Mouse (Mus musculus): ENCODE measurements around the gene Camk1d. TPM values are rescaled to one million over a fixed set of nuclear protein-coding genes. Genes with fewer than 3 reads are reported as not detected.
"Not testable (repeated sequence)": the region's sequence is repeated elsewhere in the genome, so short reads cannot be mapped to it uniquely, and the experiment has no call there.

Gene Camk1d
- total RNA-seq, 2 experiments from 2014 or later: 64.2 to 64.3 TPM

DNA sequence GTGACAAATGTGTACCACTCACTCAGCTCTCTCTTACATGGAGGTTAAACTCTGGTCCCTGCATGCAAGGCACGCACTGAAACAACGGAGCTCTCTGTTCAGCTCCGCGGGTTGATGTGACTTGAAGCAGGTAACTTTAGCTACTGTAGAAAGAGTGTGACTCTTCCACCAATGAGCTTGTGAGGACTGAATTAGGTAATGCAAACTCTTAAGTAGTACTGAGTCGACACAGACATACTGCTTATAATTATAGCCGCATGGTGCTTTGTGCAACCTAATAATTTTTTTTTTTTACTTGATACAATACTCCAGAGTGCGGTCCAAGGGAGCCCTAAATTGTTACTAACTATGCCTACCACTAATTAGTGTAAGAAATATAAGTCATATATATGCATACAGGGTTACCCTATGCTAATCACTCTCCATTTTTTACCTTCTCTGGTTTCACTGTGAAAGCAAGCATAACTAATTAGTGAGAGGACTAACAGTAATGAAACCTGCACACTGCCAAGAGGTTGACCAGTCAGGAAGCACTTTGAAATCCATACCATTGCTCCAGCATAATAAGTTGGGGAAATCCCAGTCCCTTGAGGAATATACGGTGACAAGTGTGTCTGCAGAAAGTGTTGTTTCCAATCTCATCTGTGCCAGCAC is 125.9 kb downstream of the Camk1d start:
- DNase-seq: no peak
- intact Hi-C loops (cut with DNase I): no loop called here

DNA sequence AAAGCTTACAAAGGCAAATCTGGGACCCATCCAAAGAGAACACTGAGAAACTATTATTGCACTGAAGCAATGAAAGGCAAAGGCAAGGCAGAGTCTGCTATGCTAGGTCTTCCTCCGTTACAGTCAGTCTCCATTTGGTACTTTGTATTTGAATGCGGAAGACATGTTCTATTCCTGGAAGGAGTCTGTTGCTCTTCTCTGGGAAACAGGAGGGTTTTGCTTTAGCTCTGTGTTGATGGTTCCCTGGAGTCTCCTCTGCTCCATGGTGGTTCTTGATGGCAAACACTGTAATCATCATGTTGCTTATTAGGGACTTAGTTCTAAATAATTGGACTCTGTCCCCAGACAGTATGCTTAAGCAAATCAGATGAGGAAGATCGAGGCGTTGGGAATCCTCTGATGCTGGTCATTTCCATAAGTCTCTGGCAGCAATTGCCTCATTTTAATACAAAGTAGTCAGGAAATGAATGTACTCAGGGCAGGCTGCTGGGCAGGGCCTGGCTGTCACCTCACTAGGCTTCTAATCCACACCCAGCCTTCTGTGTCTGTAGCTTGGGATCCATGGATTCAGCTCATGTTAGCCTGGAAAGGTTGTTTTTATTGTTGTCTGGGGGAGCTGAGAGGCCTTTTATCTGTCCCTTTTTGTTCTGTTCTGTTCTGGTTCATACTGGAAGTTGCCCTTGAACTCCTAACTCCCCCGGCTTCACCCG is 129.8 kb downstream of the Camk1d start:
- intact Hi-C loops (cut with DNase I): no loop called here
- DNase-seq: no peak

DNA sequence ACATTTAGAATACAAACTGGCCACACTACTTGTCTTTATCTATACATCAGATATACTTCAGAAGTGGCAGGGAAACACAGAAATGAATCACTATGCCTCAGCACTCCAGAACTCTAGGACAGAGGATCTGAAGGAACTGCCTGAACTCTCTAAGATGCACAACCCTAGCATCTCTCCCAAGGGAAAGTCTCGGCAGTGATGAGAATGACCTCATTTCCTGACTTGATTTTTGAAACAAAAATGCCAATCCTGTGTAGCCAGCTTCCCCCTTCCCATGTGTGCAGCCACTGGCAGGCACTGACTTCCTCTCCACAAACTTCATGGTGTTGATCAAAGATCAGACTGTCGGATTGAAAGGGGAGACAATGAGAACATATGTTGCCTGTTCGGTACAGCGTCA is 134.9 kb downstream of the Camk1d start:
- no peak for DNase-seq
- intact Hi-C loops (cut with DNase I): no loop called here

DNA sequence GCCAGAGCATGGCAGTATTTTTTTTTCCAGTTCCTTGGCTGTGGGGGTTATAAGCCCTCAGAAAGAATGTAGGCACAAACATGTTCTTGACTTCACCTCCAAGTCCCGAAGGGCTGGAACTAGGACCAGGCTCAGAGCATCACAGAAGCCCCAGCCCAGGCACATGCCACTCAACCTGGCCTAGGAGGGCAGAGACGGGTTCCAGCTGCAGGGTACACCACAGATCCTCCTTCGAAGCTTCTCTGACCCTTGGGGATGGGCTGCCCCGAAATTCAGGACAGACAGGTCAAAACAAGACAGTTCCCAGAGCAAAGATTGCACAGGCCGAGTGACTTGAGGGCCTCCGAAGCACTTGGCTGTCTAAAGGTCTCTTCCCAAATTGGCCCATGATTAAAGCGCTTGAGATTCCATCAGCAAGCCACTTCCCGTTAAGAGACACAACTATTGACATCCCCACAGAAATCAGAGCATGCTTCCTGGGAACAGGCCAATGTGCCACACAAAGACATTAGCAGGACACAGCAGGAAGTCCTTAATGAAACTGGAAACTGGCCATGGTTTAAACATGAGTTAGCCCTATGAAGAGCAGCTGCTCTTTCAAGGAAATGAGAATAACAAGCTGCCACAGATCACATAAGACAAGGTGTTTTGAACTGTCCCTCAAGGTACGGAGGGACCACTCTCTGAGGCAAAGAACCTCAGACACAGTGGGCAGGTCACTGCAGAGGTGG is 136.8 kb downstream of the Camk1d start:
- intact Hi-C loops (cut with DNase I): no loop called here
- DNase-seq: peak; percentile 80

DNA sequence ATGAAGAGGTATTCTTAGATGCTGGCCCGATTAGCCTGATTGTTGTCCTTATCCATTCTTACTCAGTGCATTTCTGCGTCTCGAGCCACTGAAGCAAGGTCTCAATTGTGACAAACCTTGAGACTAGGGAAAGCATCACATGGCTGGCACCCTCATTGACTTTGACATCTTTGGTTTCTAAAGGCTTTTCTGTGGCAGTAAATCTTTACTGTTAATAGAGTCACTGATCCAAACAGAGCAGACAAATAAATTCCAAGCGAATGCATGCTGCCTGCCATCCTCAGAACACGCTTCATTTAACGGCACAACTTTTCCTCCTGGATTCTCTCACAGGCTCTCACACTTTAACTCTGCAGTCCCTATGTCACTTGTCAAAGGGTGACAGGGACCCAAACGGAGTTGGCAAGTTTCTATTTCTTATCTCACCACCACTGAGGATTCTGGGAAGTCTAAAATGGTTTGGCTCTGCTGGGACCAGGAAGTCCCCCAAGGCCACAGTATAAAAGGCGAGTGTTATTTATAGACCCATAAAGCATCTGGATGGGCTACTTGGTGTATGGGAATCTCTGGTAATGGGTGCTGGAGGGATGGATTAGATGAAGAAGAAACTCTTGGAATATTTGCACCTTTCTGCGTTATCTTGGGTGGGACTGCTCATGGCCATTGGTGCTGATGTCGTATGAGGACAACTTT is 141.9 kb downstream of the Camk1d start:
- DNase-seq: no peak
- intact Hi-C loops (cut with DNase I): no loop called here

DNA sequence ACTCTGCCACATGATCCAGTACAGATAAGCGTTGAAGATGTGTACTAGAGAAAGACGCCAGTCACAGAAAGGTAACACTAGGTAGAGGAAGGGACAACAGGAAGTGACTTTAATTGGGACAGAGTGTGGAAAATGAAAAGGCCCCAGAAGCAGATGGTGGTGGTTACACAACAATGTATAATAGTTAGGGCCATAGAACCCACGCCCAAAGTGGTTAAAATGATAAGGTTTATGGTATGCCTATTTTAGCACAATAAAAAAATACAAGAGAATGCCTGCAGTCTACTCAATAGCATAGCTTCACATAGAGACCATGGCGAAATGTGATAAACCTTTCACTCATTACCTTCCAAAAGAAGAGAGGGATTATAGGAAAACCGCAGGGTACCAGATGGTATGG is 147.7 kb downstream of the Camk1d start:
- intact Hi-C loops (cut with DNase I): no loop called here
- DNase-seq: no peak

DNA sequence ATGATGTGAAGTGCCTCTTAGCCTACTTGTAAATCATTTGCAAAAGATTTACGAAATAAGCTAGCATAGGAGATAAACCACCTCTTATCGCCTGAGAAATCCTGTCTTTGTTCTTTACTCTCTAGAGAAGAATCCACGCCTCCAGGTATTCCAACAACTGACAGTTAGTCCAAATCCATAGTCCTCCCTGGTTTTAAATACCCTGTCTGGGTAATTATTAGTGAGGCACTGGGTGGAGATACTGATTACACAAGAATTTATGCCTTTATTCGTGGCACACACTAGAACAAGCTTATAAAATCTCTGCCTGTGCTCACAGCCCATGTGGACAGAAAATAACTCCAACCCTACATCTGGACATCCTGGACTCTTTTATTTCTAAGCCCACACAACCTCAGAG is 150.6 kb downstream of the Camk1d start:
- no peak for DNase-seq
- intact Hi-C loops (cut with DNase I): no loop called here

DNA sequence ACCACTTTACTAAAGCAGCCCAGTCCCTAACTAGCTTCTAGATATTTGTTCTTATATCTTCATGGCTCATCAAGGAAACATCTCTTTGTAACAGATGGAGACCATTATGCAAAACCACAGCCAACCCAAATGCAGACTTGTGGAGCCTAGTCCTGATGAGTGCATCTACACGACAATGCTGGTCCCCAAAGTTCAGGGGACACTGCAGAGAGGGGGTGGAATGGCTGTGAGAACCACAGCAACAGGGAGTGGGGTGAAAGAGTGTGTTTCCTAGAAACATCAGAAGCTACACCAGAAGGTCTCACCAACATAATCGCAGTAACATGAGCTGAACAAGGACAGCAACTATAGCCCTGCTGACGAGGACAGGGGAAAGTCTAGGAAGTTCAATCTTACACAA is 152.9 kb downstream of the Camk1d start:
- intact Hi-C loops (cut with DNase I): no loop called here
- no peak for DNase-seq

DNA sequence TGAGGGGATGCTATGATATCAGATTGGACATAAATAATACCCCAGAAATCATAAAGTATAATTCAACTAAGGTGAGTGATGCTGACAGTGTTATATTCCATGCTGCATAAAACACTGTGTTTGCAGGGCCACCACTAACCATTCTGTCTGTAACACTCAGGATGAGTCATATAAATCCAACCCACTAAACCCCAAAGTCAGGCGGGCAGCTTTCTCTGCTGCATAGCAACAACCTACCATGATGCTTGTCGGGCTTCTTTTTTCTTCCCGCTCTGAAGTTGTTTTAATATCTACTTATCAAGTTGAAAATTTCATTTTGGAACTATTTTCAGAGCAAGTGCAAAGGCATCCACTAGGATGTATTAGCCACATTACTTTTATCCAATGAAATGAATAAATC is 161.1 kb downstream of the Camk1d start:
- intact Hi-C loops (cut with DNase I): no loop called here
- no peak for DNase-seq

DNA sequence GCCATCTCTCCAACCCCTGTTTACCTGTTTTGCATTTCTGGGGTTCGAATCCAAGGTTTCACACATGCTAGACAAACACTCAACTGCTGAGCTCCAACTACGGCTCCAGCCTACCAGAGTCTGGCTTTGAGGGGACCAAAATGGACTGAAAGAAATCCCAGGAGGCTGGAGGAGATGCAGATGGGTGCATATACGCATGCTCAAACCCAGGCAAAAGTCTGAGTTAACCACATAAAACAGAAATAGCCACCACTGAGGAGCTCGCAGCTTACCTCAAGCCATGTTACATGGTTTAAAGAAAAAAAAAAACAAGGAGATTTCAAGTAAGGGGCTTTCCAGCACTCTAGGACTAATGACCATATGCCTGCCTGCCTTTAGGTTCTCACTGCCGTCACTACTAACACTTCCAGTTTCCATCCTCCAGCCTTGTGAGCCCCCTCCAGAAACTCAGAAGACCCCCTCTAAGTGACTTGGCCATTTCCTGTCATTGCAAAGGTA is 162.5 kb downstream of the Camk1d start:
- DNase-seq: no peak
- intact Hi-C loops (cut with DNase I): no loop called here

DNA sequence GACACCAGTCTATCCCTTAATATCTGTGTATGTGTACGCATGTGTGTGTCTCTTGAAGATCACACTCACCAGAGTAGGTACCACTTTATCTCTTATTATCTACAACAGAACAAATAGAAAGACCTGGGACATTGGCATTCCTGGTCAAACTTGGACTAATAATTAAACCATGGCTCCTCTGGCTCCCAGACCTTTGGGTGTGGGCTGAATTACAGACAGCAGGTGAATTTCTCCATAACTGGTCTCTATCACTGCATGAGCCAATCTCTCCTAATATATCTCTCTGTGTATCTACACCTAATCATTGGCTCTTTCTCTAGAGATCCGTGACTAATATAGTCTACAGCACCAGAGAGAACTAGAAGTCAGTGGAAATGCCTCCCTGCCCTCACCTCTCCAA is 165.0 kb downstream of the Camk1d start:
- no peak for DNase-seq
- intact Hi-C loops (cut with DNase I): no loop called here

DNA sequence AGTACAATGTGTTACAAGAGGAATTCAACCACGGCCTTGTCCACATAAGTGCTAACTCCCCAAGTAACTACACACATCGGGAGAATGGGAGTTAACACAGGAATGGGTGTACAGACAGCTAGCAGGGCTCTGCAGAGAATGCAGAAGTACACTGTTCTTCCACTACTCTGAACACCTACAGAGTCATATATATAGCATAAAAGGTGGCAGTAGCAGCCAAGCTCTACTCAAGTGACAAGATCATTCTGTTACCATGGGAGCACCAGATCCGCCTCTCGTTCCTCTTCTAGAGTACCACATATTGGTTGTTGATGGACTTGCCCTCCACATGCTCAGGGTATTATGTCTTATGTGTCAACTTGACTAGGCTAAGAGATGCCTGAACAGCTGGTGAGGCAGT is 165.4 kb downstream of the Camk1d start:
- intact Hi-C loops (cut with DNase I): no loop called here
- no peak for DNase-seq

DNA sequence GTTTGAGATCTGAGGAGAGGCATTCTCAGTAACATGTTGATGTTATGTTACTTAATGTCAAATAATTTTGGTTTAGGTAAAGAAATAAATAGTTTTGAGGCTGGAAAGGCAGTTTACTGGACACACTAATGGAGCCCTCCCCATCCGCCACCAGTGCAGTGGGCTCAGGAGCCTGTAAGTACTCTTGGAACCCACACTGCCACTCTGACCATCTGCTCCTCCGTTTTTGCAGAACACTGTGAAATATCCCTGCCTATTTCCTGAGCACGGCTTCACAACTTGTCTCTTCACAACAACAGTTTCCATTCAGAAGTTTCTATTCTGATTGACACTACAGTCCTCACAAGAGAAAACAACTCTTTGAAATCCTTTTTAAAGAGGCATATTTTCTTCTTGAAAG is 173.4 kb downstream of the Camk1d start:
- intact Hi-C loops (cut with DNase I): no loop called here
- DNase-seq: peak; percentile 3

DNA sequence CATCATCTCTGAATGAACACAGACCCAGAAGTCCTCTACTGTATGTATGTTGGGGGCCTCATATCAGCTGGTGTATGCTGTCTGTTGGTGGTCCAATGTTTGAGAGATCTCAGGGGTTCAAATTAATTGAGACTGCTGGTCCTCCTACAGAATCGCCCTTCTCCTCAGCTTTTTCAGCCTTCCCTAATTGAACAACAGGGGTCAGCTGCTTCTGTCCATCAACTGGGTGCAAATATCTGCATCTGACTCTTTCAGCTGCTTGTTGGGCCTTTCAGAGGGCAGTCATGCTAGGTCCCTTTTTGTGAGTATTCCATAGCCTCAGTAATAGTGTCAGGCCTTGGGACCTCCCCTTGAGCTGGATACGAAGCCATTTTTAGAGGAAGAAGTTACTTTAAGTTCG is 174.4 kb downstream of the Camk1d start:
- intact Hi-C loops (cut with DNase I); DNase-seq: not testable (repeated sequence)

DNA sequence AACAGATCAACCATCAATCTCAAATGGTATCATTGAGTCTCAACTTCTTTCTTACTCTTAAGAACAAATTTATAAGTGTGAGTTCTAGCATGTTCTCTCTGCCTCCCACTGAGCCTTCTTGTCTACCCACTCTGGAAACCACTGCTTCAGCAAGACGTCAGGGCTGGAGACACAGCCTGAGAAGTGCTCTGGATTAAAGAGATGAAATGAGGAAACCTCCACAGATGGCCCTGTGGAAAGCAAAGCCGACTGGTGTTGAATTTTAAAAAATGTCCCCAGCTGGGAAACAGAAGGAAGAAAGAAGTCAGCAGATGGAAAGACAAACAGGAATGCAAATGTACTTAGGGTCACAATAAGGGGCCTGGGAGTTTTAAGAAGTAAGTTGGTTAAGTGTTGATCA is 180.4 kb downstream of the Camk1d start:
- intact Hi-C loops (cut with DNase I): no loop called here
- DNase-seq: no peak

DNA sequence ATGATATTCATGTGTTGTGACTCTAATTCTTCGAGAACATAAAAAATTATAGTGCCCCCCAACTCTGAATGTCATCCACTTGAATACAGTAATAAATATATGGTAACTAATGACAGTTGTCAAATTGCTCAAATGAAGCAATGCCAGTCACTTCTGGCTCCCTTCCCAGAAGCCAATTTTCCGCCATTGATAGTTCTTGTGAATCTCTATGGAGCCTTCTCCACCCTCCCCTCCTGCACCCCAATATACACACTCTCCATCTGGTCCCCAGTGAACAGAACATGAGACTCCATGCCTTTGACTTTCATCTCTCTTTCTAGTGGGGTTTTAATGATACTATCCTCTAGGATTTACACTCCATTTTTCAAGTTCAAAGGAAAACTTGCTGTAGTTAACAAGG is 184.3 kb downstream of the Camk1d start:
- peak; percentile 76 for DNase-seq
- intact Hi-C loops (cut with DNase I): no loop called here

DNA sequence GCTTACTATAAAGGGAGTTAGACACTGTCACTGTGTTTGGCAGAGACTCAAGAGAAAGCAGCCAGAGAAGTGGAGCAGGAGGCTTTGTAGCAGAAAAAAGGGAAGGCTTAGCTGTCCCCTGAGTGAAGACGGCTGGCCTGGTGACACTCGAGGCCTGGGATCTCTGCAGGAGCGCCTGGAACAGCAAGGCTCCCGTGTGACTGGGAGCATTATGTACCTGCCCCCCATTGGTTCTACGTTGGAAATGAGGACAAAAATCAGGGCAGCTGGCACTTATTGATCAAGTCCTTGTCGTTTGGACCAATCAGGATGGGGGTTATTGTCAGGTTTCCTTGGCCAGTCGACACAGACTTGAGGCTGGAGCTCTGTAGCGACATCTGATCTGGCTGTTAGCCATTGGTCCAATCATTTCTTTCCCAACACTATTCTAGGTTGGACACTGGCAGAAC is 195.1 kb downstream of the Camk1d start:
- intact Hi-C loops (cut with DNase I): no loop called here
- peak; percentile 5 for DNase-seq

DNA sequence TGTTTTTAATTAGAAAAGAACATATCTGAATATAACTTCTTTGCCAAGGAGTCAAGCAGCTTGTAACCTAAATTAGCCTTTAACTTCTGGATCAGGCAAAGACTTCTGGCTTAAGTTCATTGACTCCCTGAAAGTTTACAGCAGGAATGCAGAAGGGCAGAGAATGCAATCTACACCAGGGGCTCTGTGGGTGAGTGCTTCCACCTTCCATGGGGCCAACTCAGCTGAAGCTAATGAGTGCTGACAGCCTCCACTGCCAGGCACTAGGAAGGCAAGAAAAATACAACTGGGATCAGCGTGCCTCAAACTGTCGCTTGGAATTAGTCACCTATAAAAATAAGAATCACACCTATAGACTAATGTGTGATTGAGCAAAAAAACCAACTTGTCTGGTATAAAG is 199.2 kb downstream of the Camk1d start:
- intact Hi-C loops (cut with DNase I): no loop called here
- peak; percentile 29 for DNase-seq

DNA sequence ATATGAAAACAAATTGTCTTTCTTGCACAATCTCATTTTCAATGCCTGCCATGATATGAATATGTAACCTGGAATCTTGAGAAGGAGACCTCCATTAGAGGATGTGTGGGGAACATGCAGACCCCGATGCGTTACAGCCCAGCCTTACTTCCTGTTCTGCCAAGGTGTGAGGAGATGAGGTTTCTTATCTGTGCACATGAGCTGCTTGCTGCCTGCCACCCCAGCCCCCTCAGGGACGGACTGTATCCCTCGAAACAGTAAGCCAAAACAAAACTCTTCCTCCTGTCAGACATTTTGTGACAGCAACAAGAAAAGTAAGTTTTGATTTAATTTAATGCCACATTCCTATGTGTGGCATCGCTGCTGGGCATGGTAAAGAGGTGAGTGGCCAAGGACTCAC is 200.2 kb downstream of the Camk1d start:
- intact Hi-C loops (cut with DNase I): no loop called here
- DNase-seq: no peak

DNA sequence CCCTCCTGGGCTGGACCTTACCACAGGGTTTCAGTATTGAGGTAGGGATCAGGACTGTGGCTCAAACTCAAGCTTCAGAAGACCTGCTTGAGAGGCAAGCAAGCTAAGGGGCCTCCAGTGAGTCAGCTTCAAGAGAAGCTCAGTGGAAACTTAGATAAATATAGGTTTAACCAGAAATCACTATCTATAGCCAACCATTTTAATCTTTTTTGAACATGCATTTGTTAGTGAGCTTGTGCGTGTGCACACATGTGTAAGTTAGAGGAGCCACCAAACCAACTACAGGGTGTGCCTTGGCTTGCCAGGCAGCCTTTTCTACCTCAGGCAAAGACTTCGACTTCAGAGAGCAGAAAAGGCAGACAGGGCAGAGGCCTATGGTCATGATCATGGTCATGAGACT is 200.7 kb downstream of the Camk1d start:
- intact Hi-C loops (cut with DNase I): no loop called here
- DNase-seq: no peak

DNA sequence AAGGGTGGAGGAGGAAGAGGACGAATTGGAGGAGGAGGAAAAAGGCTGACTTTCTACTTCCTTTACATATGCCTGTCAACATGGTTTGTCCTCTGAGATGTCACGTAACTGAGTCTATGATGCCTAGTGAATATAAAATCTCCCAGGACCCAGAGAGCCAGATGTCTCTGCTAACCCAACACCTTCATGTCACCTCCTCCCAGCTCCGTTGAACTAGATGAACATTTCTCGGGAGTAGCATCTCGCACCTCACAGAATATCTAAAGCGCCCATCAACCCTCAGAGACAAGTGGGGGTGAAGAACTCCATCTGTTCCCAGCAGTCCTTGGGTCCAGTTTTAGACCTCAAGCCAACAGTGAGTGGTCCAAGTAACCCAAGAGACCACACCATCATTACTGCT is 204.3 kb downstream of the Camk1d start:
- intact Hi-C loops (cut with DNase I): no loop called here
- no peak for DNase-seq
